Mouse (Mus musculus) liver, postnatal 0 days (tissue): ENCODE results near the gene Ankfn1. TPM values are rescaled to one million over a fixed set of nuclear protein-coding genes. Genes with fewer than 3 reads are reported as not detected.

ENCODE experiments used
- ATAC-seq: fragments of 200-750 bp; cut with Nextera tagmentation; 2 replicates; pipeline ENCODE4 v1.8.0; 2017; ENCODE audit warnings: mild to moderate bottlenecking, moderate library complexity
- DNase-seq: peaks from one replicate; pipeline ENCODE4 v3.0.0-alpha.2; 2016
- H3K27ac ChIP-seq: fragments of 300-500 bp; sonication (generic); 2 replicates; pipeline ENCODE4 v1.5.1; 2014; ENCODE audit warnings: antibody characterized with exemption, moderate library complexity, mild to moderate bottlenecking, low read depth
- H3K27me3 ChIP-seq: fragments of 300-500 bp; sonication (generic); 2 replicates; pipeline ENCODE4 v1.6.1; 2014; ENCODE audit warnings: low read length, control low read depth, mixed read lengths; ENCODE audit not compliant: insufficient read depth
- H3K36me3 ChIP-seq: fragments of 300-500 bp; sonication (generic); replicated peaks from 2 replicates; pipeline ENCODE4 v1.6.1; 2014; ENCODE audit warnings: mild to moderate bottlenecking, control low read depth, low read length, moderate library complexity, mixed read lengths; ENCODE audit not compliant: insufficient read depth
- H3K4me1 ChIP-seq: fragments of 300-500 bp; sonication (generic); 2 replicates; pipeline ENCODE4 v1.6.1; 2014; ENCODE audit warnings: antibody characterized with exemption, mild to moderate bottlenecking, control low read depth; ENCODE audit not compliant: insufficient read depth
- H3K4me2 ChIP-seq: fragments of 300-500 bp; sonication (generic); 2 replicates; pipeline ENCODE4 v1.6.1; 2014; ENCODE audit warnings: low read depth, mild to moderate bottlenecking, low read length, moderate library complexity, mixed read lengths
- H3K4me3 ChIP-seq: fragments of 300-500 bp; sonication (generic); 2 replicates; pipeline ENCODE4 v1.5.1; 2014; ENCODE audit warnings: low read depth, low read length
- H3K9ac ChIP-seq: fragments of 300-500 bp; sonication (generic); replicated peaks from 2 replicates; pipeline ENCODE4 v1.6.1; 2014; ENCODE audit warnings: mild to moderate bottlenecking, moderate library complexity
- H3K9me3 ChIP-seq: fragments of 300-500 bp; sonication (generic); 2 replicates; pipeline ENCODE4 v1.6.1; 2016; ENCODE audit warnings: mild to moderate bottlenecking, control low read depth, low read length, mixed read lengths
- CTCF ChIP-seq: sonication (generic); IDR thresholded peaks from 2 replicates; pipeline ENCODE4 v1.5.1; 2016; ENCODE audit warnings: antibody characterized with exemption, low read depth
- EP300 ChIP-seq: IDR thresholded peaks from 2 replicates; pipeline ENCODE4 v1.6.1; 2016; ENCODE audit warnings: antibody characterized with exemption, low read depth, mild to moderate bottlenecking
- WGBS: fragments of 180-500 bp; shearing (Covaris S2); extraction: QIAGEN DNeasy Blood & Tissue Kit; methylation state at CpG from one replicate; pipeline ENCODE4 v1.1.7; 2014; ENCODE audit not compliant: insufficient replicate concordance; 5-methylcytosine and 5-hydroxymethylcytosine counted together
- polyA plus RNA-seq: library from polyadenylated mRNA; unstranded; fragments of >200 nt; fragmentation: Nextera tagmentation; extraction: Ambion mirVana; gene quantifications from 2 replicates; pipeline ENCODE4 v1.2.1, GENCODE M21; 2015

Ankfn1 gene
- polyA plus RNA-seq, 1 experiment from 2014 or later, result not detected

DNA sequence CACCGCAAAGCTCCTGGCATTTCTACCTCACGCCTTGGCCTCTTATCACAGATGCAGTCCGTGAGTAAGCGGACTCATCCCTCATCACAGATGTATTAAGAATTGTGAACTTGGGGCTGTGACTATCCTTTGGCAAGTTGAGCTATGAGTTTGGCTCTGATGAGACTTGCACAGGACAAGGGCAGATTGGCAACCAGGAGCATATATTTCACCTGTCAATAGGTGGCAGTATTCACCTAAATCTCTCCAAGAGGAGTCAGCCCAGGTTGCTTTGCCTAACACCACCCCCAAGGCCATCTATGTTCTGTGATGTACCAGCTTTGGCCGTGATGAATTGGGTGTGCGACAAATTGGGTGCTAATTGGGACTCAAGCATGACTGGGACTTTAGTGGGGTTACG is 231.3 kb downstream of the Ankfn1 start:
- WGBS, result 31% methylated on average over 7 of the region's 7 CpGs
- H3K27me3 ChIP-seq, result peaks cover 13% of the 10 kb centered on the region; the same call in 1 of the 2 replicates

DNA sequence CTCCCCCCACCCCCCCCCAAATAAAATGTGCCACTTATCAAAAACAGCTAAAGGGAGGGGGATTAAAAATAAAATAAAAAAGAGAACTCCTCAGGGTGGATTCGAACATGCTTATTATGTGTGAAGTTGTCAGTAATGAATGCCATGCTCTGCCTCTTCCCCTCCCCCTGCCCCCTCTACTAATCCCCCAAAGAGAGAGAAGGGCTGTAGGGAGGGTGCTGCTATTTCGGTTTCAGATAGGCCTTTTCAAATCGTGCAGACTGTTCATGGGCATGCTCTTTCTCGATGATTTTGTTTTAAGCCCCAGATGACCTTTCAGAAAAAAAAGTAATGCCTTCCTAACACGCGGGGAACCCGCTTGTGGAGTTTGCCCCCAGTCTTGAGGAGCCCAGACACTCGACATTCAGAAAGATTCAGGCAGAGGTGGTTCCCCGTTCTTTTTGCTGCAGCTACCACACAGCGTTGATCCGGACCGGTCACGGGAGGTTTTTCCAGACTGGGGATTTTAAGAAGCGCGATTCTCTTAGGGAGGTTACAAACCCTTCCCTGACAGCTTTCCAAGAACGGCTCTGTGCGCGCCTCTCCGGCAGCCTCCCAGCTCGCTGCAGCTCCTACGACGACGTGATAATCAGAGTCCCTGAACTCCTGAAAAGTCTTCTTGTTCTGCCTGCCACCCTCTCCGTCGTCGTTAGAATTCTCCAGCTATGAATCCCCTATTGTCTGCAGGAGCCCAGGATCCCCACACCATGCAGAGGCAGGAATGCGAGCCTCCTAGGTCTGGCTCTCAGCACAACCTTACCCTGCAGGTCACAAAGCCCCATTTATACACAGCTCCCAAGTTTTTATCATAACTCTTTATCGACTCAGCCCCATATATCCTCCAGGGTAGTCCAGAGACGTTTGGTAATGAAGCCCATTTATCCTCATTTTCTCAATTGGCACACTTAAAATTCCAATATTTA is 232.3 kb downstream of the Ankfn1 start:
- 9% methylated on average over 29 of the region's 29 CpGs for WGBS
- no peak for TF ChIP-seq EP300
- TF ChIP-seq CTCF, result no peak
- DNase-seq (no peak), ATAC-seq (no peak)
- H3K36me3 ChIP-seq, result no peaks in the 10 kb centered on the region
- H3K9me3 ChIP-seq, result no peaks in the 10 kb centered on the region
- H3K27me3 ChIP-seq, result peaks cover 13% of the 10 kb centered on the region; the same call in 1 of the 2 replicates
- H3K4me1 ChIP-seq, result no peaks in the 10 kb centered on the region
- no peak overlapping the region for H3K9ac ChIP-seq
- no peak overlapping the region for H3K27ac ChIP-seq
- H3K4me3 ChIP-seq, result no peak overlapping the region
- no peak overlapping the region for H3K4me2 ChIP-seq

More for the DNA sequence above, 231.3 kb downstream of the Ankfn1 start:
- DNase-seq, result peak; percentile 13
- H3K9ac ChIP-seq, result no peak overlapping the region
- H3K4me3 ChIP-seq, result no peak overlapping the region
- no peaks in the 10 kb centered on the region for H3K36me3 ChIP-seq
- H3K4me1 ChIP-seq, result no peaks in the 10 kb centered on the region
- H3K4me2 ChIP-seq, result no peak overlapping the region
- TF ChIP-seq CTCF (peak; percentile 59), EP300 (no peak)
- no peak overlapping the region for H3K27ac ChIP-seq
- H3K9me3 ChIP-seq, result no peaks in the 10 kb centered on the region
- ATAC-seq, result no peak

DNA sequence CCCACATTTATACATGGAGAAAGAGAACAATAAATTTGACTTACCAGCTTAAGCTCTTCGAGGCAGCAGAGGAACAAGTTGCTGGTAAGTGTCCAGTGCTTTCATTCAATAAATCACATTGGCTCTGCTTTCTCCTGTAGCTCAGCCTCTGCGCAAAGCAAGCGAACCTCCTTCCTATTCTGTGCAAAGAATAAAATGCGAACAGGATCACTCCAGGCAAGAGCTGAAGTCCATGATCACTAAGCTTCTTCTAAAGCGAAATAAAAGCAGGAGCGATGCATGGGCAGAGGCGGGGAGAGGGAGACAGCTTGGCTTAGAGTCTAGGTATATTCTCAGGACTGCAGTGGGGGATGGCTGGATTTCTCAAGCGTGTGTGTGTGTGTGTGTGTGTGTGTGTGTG is 239.1 kb downstream of the Ankfn1 start:
- no peaks in the 10 kb centered on the region for H3K27me3 ChIP-seq
- no peak overlapping the region for H3K4me3 ChIP-seq
- no peak overlapping the region for H3K27ac ChIP-seq
- TF ChIP-seq CTCF (no peak), EP300 (no peak)
- H3K4me1 ChIP-seq, result no peaks in the 10 kb centered on the region
- H3K4me2 ChIP-seq, result no peak overlapping the region
- no peak for DNase-seq
- no peak for ATAC-seq
- H3K36me3 ChIP-seq, result no peaks in the 10 kb centered on the region
- 76% methylated on average over 8 of the region's 8 CpGs for WGBS
- no peak overlapping the region for H3K9ac ChIP-seq
- H3K9me3 ChIP-seq, result no peaks in the 10 kb centered on the region

DNA sequence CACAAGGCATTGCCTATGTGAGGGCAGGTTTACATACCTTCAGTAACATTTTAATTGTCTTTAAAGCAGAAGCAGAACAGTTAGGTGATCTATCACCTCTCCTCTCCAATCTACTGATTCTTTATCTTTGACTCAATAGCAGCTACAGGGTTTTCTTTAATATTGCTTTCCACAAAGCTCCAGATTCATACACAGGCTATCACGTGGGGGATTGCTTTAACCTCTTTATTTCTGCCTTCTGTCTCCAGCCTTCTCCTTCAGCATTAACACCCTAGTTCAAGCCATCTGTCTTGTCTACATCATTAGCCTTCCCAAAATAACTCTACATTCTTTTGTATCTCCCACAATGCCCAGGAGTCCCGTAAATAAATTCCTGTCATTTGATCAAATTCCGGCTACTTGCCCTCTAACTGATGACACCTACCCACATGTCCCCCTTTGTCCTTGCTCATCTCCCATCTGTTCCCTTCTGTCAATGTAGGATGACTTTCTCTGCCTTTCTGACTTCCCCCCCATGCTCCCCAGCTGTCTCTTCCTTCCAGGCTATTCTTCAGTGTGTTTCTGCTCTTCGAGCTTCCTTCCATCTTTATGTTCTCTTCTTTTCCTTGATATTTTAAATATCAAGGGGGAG is 249.5 kb downstream of the Ankfn1 start:
- TF ChIP-seq CTCF, result no peak
- Histone ChIP-seq H3K9ac (no peak overlapping the region), H3K27ac (no peak overlapping the region), H3K9me3 (no peaks in the 10 kb centered on the region), H3K4me2 (no peak overlapping the region), H3K4me3 (no peak overlapping the region), H3K4me1 (no peaks in the 10 kb centered on the region), H3K36me3 (no peaks in the 10 kb centered on the region), H3K27me3 (no peaks in the 10 kb centered on the region)
- ATAC-seq (no peak), DNase-seq (no peak)
- WGBS, result 76% methylated on average over 4 of the region's 4 CpGs

DNA sequence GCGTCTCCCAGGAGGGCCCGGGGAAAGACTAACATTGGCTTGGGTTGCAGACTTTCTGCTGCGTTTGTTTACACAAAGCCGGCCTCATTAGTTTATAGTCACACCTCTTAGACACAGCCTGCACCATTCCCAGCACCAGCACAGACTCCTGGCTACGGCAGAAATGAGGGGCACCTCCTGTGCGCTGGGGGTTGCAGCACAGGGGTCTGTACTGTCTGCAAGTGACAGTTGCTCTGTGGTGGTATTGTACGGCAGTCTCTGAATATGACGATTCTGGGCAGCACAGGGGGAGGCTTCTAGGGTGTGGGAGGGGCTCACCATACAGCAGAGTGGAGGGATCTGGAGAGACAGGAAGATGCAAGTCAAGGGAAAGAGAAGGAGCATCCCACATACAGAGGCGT is 262.0 kb downstream of the Ankfn1 start:
- H3K4me3 ChIP-seq, result no peak overlapping the region
- no peak for ATAC-seq
- no peaks in the 10 kb centered on the region for H3K27me3 ChIP-seq
- no peak overlapping the region for H3K9ac ChIP-seq
- H3K36me3 ChIP-seq, result no peaks in the 10 kb centered on the region
- H3K4me2 ChIP-seq, result no peak overlapping the region
- WGBS, result 27% methylated on average over 9 of the region's 9 CpGs
- no peaks in the 10 kb centered on the region for H3K9me3 ChIP-seq
- no peaks in the 10 kb centered on the region for H3K4me1 ChIP-seq
- no peak for DNase-seq
- TF ChIP-seq EP300 (no peak), CTCF (no peak)
- no peak overlapping the region for H3K27ac ChIP-seq

DNA sequence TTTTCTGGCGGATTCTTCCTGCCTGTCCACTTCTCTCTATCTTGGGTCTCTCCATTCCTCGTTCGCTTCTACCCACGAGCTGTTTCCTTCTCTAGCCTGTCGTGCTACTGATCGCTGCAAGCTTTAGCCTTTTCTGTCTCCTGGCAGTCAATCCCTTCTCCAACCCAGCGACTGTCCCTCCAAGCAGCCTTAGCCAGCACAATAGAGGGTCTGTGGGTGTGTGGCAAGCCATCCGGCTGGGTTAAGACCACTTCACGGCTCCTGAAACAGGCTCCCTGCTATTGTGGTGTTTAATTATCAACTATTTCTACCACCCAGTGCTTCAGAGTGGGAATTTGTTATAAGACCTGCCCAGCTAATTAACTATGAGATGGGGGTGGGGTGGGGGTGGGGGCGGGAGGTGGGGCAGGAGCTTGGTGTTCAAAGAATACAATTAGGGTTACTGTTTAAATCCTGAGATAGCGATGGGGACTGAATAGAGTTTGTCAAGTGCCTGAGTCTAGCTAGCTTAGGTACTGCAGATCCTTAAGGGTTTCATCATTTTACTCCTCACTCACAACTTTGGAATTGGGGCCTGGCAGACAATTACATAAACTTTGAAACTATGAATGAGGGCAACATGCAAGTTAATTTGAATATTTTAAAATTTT is 268.7 kb downstream of the Ankfn1 start:
- Histone ChIP-seq H3K36me3 (no peaks in the 10 kb centered on the region), H3K9ac (no peak overlapping the region), H3K4me1 (no peaks in the 10 kb centered on the region), H3K4me3 (no peak overlapping the region), H3K9me3 (no peaks in the 10 kb centered on the region), H3K27me3 (no peaks in the 10 kb centered on the region), H3K27ac (no peak overlapping the region), H3K4me2 (no peak overlapping the region)
- WGBS, result 27% methylated on average over 11 of the region's 11 CpGs
- no peak for ATAC-seq
- no peak for DNase-seq
- TF ChIP-seq EP300 (no peak), CTCF (no peak)
